Mouse (Mus musculus) embryonic facial prominence, embryonic 10.5 days (tissue): ENCODE data around the gene Tmem131. TPM values are rescaled to one million over a fixed set of nuclear protein-coding genes. Genes with fewer than 3 reads are reported as not detected.

Experiments
- DNase-seq: peaks from one replicate; pipeline ENCODE4 v3.0.0-alpha.2; 2017; ENCODE audit warnings: low spot score
- H3K27ac ChIP-seq: fragments of 300-500 bp; sonication (generic); replicated peaks from 2 replicates; pipeline ENCODE4 v1.5.1; 2016; ENCODE audit warnings: mild to moderate bottlenecking
- H3K27me3 ChIP-seq: fragments of 300-500 bp; sonication (generic); replicated peaks from 2 replicates; pipeline ENCODE4 v1.6.1; 2016; ENCODE audit warnings: low read depth, mild to moderate bottlenecking; ENCODE audit not compliant: poor library complexity, severe bottlenecking
- H3K36me3 ChIP-seq: fragments of 300-500 bp; sonication (generic); replicated peaks from 2 replicates; pipeline ENCODE4 v1.6.1; 2016; ENCODE audit warnings: mild to moderate bottlenecking, moderate library complexity
- H3K4me1 ChIP-seq: fragments of 300-500 bp; sonication (generic); 2 replicates; pipeline ENCODE4 v1.6.1; 2016
- H3K4me3 ChIP-seq: fragments of 300-500 bp; sonication (generic); 2 replicates; pipeline ENCODE4 v1.5.1; 2016; ENCODE audit warnings: mild to moderate bottlenecking, moderate library complexity
- H3K9me3 ChIP-seq: fragments of 300-500 bp; sonication (generic); 2 replicates; pipeline ENCODE4 v1.6.1; 2016; ENCODE audit warnings: mild to moderate bottlenecking
- WGBS: fragments of 180-500 bp; shearing (Covaris S2); methylation state at CpG from one replicate; pipeline ENCODE4 v1.1.7; 2016; 5-methylcytosine and 5-hydroxymethylcytosine counted together
- polyA plus RNA-seq: library from polyadenylated mRNA; unstranded; fragments of >200 nt; fragmentation: Nextera tagmentation; extraction: Ambion mirVana; gene quantifications from 2 replicates; pipeline ENCODE4 v1.2.1, GENCODE M21; 2016

The Tmem131 gene
- polyA plus RNA-seq, 1 experiment from 2014 or later: 14.0 TPM

DNA sequence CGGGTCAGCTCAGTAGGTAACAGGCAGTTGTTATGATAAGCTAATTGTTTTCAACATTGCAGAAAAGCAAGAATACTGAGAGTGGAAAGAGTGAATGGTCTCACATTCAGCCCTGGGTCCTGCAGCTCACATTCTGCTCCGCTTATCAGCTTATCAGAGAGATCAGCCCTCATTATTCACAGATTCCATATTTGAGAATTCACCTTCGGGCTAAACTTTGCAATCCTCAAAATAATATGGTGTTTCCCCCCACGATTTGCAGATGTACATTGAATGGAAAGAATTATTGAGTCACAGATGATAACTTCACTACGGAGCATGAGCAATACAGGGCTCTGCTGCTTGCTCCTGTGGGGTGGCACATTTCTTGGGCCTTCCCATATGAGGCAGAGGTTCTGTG lies 174.7 kb downstream of the Tmem131 start:
- Histone ChIP-seq H3K4me3 (no peak overlapping the region), H3K4me1 (peaks cover 23% of the 10 kb centered on the region), H3K9me3 (no peaks in the 10 kb centered on the region), H3K27me3 (peaks cover 33% of the 10 kb centered on the region), H3K27ac (no peak overlapping the region), H3K36me3 (no peaks in the 10 kb centered on the region)
- DNase-seq: no peak
- 80% methylated on average over 5 of the region's 5 CpGs for WGBS

DNA sequence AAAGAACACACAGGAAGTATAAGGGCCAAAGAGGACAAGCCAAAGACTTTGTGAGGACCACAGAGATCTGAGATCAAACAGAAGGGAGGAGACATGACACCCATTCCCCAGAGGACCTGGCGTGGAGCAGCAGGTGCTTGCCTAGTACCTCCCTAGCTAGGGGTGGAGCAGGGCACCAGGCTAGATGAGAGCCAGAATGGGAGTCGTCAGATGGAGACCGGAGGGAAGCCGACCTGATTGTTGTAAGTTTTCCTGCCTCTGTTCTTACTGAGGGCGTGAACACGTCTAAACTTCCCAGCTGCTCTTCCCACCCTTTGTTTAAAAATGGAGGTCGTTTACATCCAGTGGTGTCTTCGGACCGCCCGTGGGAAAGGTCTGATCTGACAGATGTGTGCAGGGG lies 176.1 kb downstream of the Tmem131 start:
- WGBS: 58% methylated on average over 10 of the region's 10 CpGs
- Histone ChIP-seq H3K27ac (no peak overlapping the region), H3K27me3 (peaks cover 33% of the 10 kb centered on the region), H3K4me3 (no peak overlapping the region), H3K4me1 (peaks cover 19% of the 10 kb centered on the region), H3K36me3 (no peaks in the 10 kb centered on the region), H3K9me3 (no peaks in the 10 kb centered on the region)
- DNase-seq: no peak

GRCm38 (mm10) chr1:36766431-36767205 lies 176.8 kb downstream of the Tmem131 start:
- H3K36me3 ChIP-seq: no peaks in the 10 kb centered on the region
- H3K4me3 ChIP-seq: no peak overlapping the region
- peaks cover 26% of the 10 kb centered on the region for H3K27me3 ChIP-seq
- no peak for DNase-seq
- no peaks in the 10 kb centered on the region for H3K9me3 ChIP-seq
- 62% methylated on average over 4 of the region's 4 CpGs for WGBS
- no peak overlapping the region for H3K27ac ChIP-seq
- H3K4me1 ChIP-seq: peaks cover 18% of the 10 kb centered on the region

DNA sequence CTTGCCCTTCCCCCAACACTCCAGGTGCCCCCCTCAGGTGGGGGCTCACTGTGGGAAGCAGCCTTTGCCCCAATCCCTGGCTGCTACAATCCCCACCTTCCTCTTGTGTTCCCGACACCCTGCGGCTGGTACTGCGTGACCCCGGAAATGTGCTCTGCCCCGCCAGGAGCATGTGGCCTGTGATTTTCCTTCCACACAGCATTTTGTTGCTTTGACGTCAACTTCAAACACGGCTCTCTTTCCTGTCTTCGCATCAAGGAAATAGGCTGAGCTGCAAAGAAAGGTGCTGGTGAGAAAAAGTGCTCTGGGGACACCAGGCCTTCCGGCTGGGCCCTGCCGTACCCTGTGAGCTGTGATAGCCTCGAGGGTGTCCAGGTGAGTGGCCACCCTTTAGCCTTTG lies 181.9 kb downstream of the Tmem131 start, which contains the start of gene Zap70:
TSS of gene Zap70 (plus strand) at position 231 of the 400 bp plus-strand sequence.
- Histone ChIP-seq H3K27me3 (no peaks in the 10 kb centered on the region), H3K9me3 (no peaks in the 10 kb centered on the region), H3K36me3 (no peaks in the 10 kb centered on the region), H3K27ac (no peak within 1 kb of the TSS), H3K4me3 (no peak within 1 kb of the TSS), H3K4me1 (peaks cover 3% of the 10 kb centered on the region; the same call in 1 of the 2 replicates)
- no peak for DNase-seq
- 82% methylated on average over 11 of the region's 11 CpGs for WGBS

DNA sequence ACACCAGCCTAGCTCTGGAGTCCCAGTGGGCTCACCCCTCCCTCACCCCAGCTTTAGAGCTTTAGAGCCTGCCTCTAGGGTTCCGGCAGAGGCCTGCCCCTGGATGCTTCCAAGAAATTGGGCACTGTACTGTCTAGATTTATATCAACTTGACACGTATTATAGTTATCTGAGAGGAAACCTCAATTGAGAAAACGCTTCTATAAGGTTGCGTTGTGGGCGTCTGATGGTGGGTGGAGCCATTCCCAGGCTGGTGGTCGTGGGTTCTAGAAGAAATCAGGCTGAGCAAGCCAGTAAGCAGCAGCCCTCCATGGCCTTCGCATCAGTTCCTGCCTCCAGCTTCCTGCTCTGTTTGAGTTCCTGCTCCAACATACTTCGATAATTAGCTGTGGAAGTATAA lies 182.4 kb downstream of the Tmem131 start:
- WGBS: 92% methylated on average over 8 of the region's 8 CpGs
- Histone ChIP-seq H3K27ac (no peak overlapping the region), H3K4me1 (no peaks in the 10 kb centered on the region; the same call in 1 of the 2 replicates), H3K27me3 (no peaks in the 10 kb centered on the region), H3K4me3 (no peak overlapping the region), H3K36me3 (no peaks in the 10 kb centered on the region), H3K9me3 (no peaks in the 10 kb centered on the region)
- no peak for DNase-seq

- DNase-seq: no peak
- no peak overlapping the region for H3K4me3 ChIP-seq
- 84% methylated on average over 9 of the region's 9 CpGs for WGBS
- no peaks in the 10 kb centered on the region for H3K36me3 ChIP-seq
- no peaks in the 10 kb centered on the region for H3K9me3 ChIP-seq
- no peaks in the 10 kb centered on the region for H3K27me3 ChIP-seq
- no peaks in the 10 kb centered on the region; the same call in 1 of the 2 replicates for H3K4me1 ChIP-seq
- H3K27ac ChIP-seq: no peak overlapping the region
Measured at GRCm38 (mm10) chr1:36760401-36760800, 183.1 kb downstream of the Tmem131 start.

DNA sequence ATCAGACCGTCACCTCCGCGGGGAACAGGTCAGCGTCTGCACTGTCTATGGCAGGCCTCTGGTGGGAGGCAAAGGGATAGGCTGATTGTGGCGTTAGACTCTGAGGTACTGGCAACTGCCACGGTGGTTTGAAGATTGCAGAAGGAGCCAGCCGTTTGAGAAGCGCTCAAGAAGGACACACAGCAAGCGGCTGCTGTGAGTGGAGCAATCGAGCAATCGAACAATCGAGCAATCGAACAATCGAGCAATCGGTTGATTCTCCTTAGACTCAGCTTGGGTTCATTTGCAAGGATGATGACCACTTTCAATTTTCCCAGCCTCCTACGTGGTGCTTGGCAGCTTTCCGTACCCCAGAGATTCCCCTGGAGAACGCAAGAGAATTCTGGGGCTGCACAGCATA lies 184.4 kb downstream of the Tmem131 start:
- H3K36me3 ChIP-seq: no peaks in the 10 kb centered on the region

DNA sequence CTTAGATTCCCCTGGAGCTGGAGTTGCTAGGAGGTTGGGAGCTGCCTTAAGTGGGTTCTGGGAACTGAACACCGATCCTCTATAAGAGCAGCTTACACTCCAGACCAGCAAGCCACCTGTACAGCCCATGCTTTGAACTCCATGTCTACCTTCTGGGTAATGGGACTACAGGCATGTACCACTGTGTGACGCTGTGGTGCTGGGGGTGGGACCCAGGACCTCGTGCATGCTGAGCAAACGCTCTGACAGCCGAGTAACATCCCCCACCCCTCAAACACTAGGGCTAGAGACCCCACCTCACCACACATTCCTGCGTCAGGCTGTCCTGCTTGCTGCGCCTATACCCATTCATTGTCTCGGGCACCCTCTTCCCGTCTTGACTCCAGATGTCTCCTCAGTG lies 184.9 kb downstream of the Tmem131 start:
- no peak overlapping the region for H3K4me3 ChIP-seq
- H3K36me3 ChIP-seq: no peaks in the 10 kb centered on the region
- no peaks in the 10 kb centered on the region; the same call in 1 of the 2 replicates for H3K4me1 ChIP-seq
- 84% methylated on average over 9 of the region's 9 CpGs for WGBS
- no peaks in the 10 kb centered on the region for H3K9me3 ChIP-seq
- no peak overlapping the region for H3K27ac ChIP-seq
- H3K27me3 ChIP-seq: no peaks in the 10 kb centered on the region
- no peak for DNase-seq

More for the DNA sequence above, 184.4 kb downstream of the Tmem131 start:
- WGBS: 89% methylated on average over 18 of the region's 18 CpGs
- Histone ChIP-seq H3K9me3 (no peaks in the 10 kb centered on the region), H3K27ac (no peak overlapping the region), H3K27me3 (no peaks in the 10 kb centered on the region), H3K4me3 (no peak overlapping the region), H3K4me1 (no peaks in the 10 kb centered on the region; the same call in 1 of the 2 replicates)
- no peak for DNase-seq

DNA sequence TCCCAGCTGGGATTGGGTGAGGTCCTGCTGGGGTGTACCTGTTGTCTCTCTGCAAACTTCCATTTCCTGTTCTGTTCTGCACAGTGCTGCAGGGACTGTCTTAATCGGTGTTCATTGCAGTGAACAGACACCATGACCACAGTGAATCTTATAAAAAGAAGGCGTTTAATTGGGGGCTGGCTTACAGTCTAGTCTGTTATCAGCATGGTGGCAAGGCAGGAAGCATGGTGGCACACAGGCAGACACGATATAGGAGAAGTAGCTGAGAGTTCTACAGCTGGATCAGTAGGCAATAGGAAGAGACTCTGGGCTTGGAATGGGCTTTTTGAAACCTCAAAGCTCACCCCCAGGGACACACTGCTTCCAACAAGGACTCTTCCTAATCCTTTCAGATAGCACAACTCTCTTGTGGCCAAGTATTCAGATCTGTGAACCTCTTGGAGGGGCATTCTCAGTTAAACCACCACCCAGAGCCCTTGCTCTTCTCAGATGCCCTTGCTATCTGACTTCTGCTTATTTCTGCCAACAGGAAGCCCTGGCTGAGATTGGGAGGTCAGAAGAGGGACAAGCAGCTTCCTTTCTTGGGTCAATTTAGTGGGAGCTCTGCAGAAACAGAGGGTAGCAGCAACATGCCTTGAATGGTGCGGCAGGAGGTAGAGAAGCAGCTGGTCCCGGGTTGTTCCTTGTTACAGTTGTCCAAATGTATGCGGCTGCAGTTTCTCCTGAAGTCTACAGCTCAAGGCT lies 189.4 kb downstream of the Tmem131 start:
- H3K27me3 ChIP-seq: no peaks in the 10 kb centered on the region
- no peak overlapping the region for H3K27ac ChIP-seq
- no peak for DNase-seq
- H3K36me3 ChIP-seq: no peaks in the 10 kb centered on the region
- no peak overlapping the region for H3K4me3 ChIP-seq
- WGBS: 88% methylated on average over 6 of the region's 6 CpGs
- no peaks in the 10 kb centered on the region for H3K9me3 ChIP-seq
- no peaks in the 10 kb centered on the region for H3K4me1 ChIP-seq

GRCm38 (mm10) chr1:36746452-36746851 lies 197.0 kb downstream of the Tmem131 start:
- H3K27ac ChIP-seq: no peak overlapping the region
- WGBS: 40% methylated on average over 15 of the region's 15 CpGs
- H3K4me3 ChIP-seq: no peak overlapping the region
- peak; percentile 70 for DNase-seq
- H3K4me1 ChIP-seq: peaks cover 27% of the 10 kb centered on the region
- no peaks in the 10 kb centered on the region for H3K36me3 ChIP-seq
- peaks cover 15% of the 10 kb centered on the region for H3K27me3 ChIP-seq
- H3K9me3 ChIP-seq: no peaks in the 10 kb centered on the region

DNA sequence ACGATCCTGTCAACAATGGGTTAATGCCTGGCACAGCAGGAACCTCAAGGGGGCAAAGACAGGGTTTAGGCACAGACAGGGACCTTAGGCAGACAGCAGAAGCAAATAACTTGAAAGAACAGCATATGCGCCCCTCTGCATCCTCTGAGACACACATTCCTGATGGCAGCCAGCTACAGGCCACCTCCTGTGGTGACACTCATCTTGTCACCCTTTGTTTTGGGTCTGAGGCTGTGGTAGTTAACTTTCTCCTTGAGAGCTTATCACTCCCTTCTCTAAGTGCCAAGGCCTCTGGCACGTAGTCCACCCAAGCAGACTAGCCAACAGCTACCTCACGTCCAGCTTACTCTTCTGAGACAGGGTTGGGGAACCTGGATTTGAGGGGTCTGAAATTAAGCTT lies 197.8 kb downstream of the Tmem131 start:
- DNase-seq: no peak
- Histone ChIP-seq H3K27ac (no peak overlapping the region), H3K4me3 (no peak overlapping the region), H3K27me3 (peaks cover 22% of the 10 kb centered on the region), H3K4me1 (peaks cover 27% of the 10 kb centered on the region), H3K9me3 (no peaks in the 10 kb centered on the region), H3K36me3 (no peaks in the 10 kb centered on the region)
- WGBS: 30% methylated on average over 4 of the region's 4 CpGs

- H3K27me3 ChIP-seq: peaks cover 24% of the 10 kb centered on the region
- H3K27ac ChIP-seq: no peak overlapping the region
- peaks cover 27% of the 10 kb centered on the region for H3K4me1 ChIP-seq
- 28% methylated on average over 17 of the region's 17 CpGs for WGBS
- peak; percentile 77 for DNase-seq
- no peaks in the 10 kb centered on the region for H3K9me3 ChIP-seq
- H3K4me3 ChIP-seq: peak overlapping the region; percentile 43
- no peaks in the 10 kb centered on the region for H3K36me3 ChIP-seq
Measured at GRCm38 (mm10) chr1:36744268-36744944, 199.1 kb downstream of the Tmem131 start.
